Mouse (Mus musculus): Measurements from ENCODE around the gene Piezo1. TPM values are rescaled to one million over a fixed set of nuclear protein-coding genes. Genes with fewer than 3 reads are reported as not detected.
A peak's percentile ranks its signal among the peaks of the same experiment; 100 is the strongest.

The Piezo1 gene
- polyA plus RNA-seq, 1 experiment, result 96.7 TPM

DNA sequence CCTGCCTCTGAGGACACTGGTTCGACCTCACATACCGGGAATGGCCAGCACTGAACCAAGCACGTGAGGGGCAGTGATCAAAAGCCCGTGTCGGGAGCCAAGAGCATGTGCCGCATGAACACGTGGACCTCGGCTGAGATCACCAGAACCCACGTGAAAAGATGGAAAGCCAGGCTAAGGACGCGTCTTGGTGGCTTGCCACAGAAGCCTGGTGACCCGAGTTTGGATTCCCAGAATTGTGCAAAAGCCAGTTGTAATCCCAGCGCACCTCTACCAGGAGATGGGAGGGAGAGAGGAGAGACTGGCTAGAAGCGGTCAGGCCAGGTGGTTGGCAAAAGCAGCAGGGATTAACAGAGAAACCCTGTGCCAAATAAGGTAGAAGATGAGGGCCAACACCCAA, 35.4 kb downstream of the Piezo1 start:
- no peak for DNase-seq (ENCODE audit: low read depth in 1 of 2, low spot score in 2 of 2)
- no peak for TF ChIP-seq POLR2A (IDR thresholded peaks at IDR 0.05; ENCODE audit: low read depth, low read length)
- no peak for TF ChIP-seq CTCF (IDR thresholded peaks at IDR 0.05; ENCODE audit: extremely low read depth, insufficient read depth, insufficient read length, insufficient replicate concordance)
- Histone ChIP-seq H3K36me3 (ENCODE audit: control insufficient read depth, insufficient read depth, low read length) (no peaks in the 10 kb centered on the region), H3K4me1 (ENCODE audit: control insufficient read depth, insufficient read depth, insufficient read length) (no peaks in the 10 kb centered on the region), H3K27me3 (ENCODE audit: control insufficient read depth, insufficient read depth, low read length) (no peaks in the 10 kb centered on the region), H3K4me3 (ENCODE audit: extremely low read depth, insufficient read depth, insufficient read length) (no peak overlapping the region), H3K27ac (ENCODE audit: insufficient read depth, low read length) (no peak overlapping the region)
- 95% methylated on average over 14 of the region's 14 CpGs for WGBS

DNA sequence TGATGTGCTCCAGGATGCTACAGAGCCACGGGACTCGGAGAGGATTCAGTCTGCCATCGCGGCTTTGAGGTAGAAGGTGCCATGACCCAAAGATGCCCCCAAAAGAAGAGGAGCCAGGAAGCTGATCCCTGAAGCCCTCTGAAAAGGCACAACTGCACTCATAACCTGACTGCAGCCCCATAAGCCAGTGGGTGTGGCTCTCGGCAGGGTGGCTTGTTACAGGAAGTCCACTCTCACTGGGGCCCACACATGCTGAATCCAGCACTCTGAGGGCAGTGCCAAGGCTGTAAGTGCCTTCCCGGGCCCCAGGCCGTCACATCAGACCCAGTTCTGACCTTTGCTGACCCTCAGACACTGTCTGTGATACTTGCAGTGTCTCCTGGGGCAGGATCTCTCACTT, 38.7 kb downstream of the Piezo1 start:
- Histone ChIP-seq H3K4me3 (ENCODE audit: extremely low read depth, insufficient read depth, insufficient read length) (no peak overlapping the region), H3K27ac (ENCODE audit: insufficient read depth, low read length) (no peak overlapping the region), H3K36me3 (ENCODE audit: control insufficient read depth, insufficient read depth, low read length) (no peaks in the 10 kb centered on the region), H3K27me3 (ENCODE audit: control insufficient read depth, insufficient read depth, low read length) (no peaks in the 10 kb centered on the region), H3K4me1 (ENCODE audit: control insufficient read depth, insufficient read depth, insufficient read length) (no peaks in the 10 kb centered on the region)
- 80% methylated on average over 7 of the region's 7 CpGs for WGBS
- no peak for DNase-seq (ENCODE audit: low read depth in 1 of 2, low spot score in 2 of 2)
- TF ChIP-seq POLR2A (IDR thresholded peaks at IDR 0.05; ENCODE audit: low read depth, low read length) (no peak), CTCF (IDR thresholded peaks at IDR 0.05; ENCODE audit: extremely low read depth, insufficient read depth, insufficient read length, insufficient replicate concordance) (no peak)

- Histone ChIP-seq H3K4me3 (ENCODE audit: extremely low read depth, insufficient read depth, insufficient read length) (no peak overlapping the region), H3K36me3 (ENCODE audit: control insufficient read depth, insufficient read depth, low read length) (0 out of 2 replicates have a peak, but pooled peaks cover 2% of the 10 kb centered on the region), H3K4me1 (ENCODE audit: control insufficient read depth, insufficient read depth, insufficient read length) (no peaks in the 10 kb centered on the region), H3K27me3 (ENCODE audit: control insufficient read depth, insufficient read depth, low read length) (no peaks in the 10 kb centered on the region), H3K27ac (ENCODE audit: insufficient read depth, low read length) (no peak overlapping the region)
- TF ChIP-seq POLR2A (IDR thresholded peaks at IDR 0.05; ENCODE audit: low read depth, low read length), result no peak
- TF ChIP-seq CTCF (IDR thresholded peaks at IDR 0.05; ENCODE audit: extremely low read depth, insufficient read depth, insufficient read length, insufficient replicate concordance), result no peak
- DNase-seq (ENCODE audit: low read depth in 1 of 2, low spot score in 2 of 2), result no peak
- 97% methylated on average over 16 of the region's 16 CpGs for WGBS
Measured at GRCm38 (mm10) chr8:122511552-122511951, 39.6 kb downstream of the Piezo1 start.

- no peaks in the 10 kb centered on the region for H3K27me3 ChIP-seq (ENCODE audit: control insufficient read depth, insufficient read depth, low read length)
- H3K36me3 ChIP-seq (ENCODE audit: control insufficient read depth, insufficient read depth, low read length), result peaks cover 27% of the 10 kb centered on the region
- H3K4me3 ChIP-seq (ENCODE audit: extremely low read depth, insufficient read depth, insufficient read length), result no peak overlapping the region
- H3K4me1 ChIP-seq (ENCODE audit: control insufficient read depth, insufficient read depth, insufficient read length), result no peaks in the 10 kb centered on the region
- 36% methylated on average over 10 of the region's 10 CpGs for WGBS
- DNase-seq (ENCODE audit: low read depth in 1 of 2, low spot score in 2 of 2), result peak; percentile 60 to 73
- no peak overlapping the region for H3K27ac ChIP-seq (ENCODE audit: insufficient read depth, low read length)
- peak; percentile 90; the same call in 1 of the 2 replicates for TF ChIP-seq CTCF (IDR thresholded peaks at IDR 0.05; ENCODE audit: extremely low read depth, insufficient read depth, insufficient read length, insufficient replicate concordance)
- TF ChIP-seq POLR2A (IDR thresholded peaks at IDR 0.05; ENCODE audit: low read depth, low read length), result no peak
Measured at GRCm38 (mm10) chr8:122500856-122501255, 50.3 kb downstream of the Piezo1 start.

DNA sequence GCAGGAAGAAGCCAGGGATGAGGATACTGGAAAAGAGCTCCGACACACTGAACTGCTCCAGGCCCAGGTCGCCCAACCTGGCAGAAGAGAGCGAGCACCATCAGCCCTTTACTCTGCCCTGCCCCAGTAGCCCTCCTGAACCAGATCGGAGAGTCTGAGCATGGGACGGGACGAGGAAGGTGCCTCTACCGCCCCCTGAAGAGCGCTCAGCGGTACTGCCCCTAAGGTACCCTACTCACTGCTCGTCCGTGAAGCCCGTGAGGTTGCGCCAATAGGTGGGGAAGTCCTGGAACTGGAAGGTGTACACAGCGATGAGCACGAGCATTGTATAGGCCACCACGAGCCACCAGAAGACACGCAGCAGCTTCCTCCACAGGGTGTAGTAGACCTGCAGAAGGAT, 53.2 kb downstream of the Piezo1 start:
- Histone ChIP-seq H3K27me3 (ENCODE audit: control insufficient read depth, insufficient read depth, low read length) (no peaks in the 10 kb centered on the region), H3K4me3 (ENCODE audit: extremely low read depth, insufficient read depth, insufficient read length) (no peak overlapping the region), H3K4me1 (ENCODE audit: control insufficient read depth, insufficient read depth, insufficient read length) (no peaks in the 10 kb centered on the region), H3K36me3 (ENCODE audit: control insufficient read depth, insufficient read depth, low read length) (peaks cover 36% of the 10 kb centered on the region), H3K27ac (ENCODE audit: insufficient read depth, low read length) (no peak overlapping the region)
- WGBS, result 74% methylated on average over 17 of the region's 17 CpGs
- TF ChIP-seq POLR2A (IDR thresholded peaks at IDR 0.05; ENCODE audit: low read depth, low read length), result no peak
- peak; percentile 39; the same call in 1 of the 2 replicates for TF ChIP-seq CTCF (IDR thresholded peaks at IDR 0.05; ENCODE audit: extremely low read depth, insufficient read depth, insufficient read length, insufficient replicate concordance)
- no peak for DNase-seq (ENCODE audit: low read depth in 1 of 2, low spot score in 2 of 2)

GRCm38 (mm10) chr8:122497016-122497734, 54.0 kb downstream of the Piezo1 start:
- Histone ChIP-seq H3K27ac (ENCODE audit: insufficient read depth, low read length) (no peak overlapping the region), H3K4me3 (ENCODE audit: extremely low read depth, insufficient read depth, insufficient read length) (no peak overlapping the region), H3K27me3 (ENCODE audit: control insufficient read depth, insufficient read depth, low read length) (no peaks in the 10 kb centered on the region), H3K4me1 (ENCODE audit: control insufficient read depth, insufficient read depth, insufficient read length) (no peaks in the 10 kb centered on the region), H3K36me3 (ENCODE audit: control insufficient read depth, insufficient read depth, low read length) (peaks cover 39% of the 10 kb centered on the region)
- TF ChIP-seq POLR2A (IDR thresholded peaks at IDR 0.05; ENCODE audit: low read depth, low read length) (no peak), CTCF (IDR thresholded peaks at IDR 0.05; ENCODE audit: extremely low read depth, insufficient read depth, insufficient read length, insufficient replicate concordance) (no peak)
- WGBS, result 87% methylated on average over 12 of the region's 12 CpGs
- no peak for DNase-seq (ENCODE audit: low read depth in 1 of 2, low spot score in 2 of 2)

DNA sequence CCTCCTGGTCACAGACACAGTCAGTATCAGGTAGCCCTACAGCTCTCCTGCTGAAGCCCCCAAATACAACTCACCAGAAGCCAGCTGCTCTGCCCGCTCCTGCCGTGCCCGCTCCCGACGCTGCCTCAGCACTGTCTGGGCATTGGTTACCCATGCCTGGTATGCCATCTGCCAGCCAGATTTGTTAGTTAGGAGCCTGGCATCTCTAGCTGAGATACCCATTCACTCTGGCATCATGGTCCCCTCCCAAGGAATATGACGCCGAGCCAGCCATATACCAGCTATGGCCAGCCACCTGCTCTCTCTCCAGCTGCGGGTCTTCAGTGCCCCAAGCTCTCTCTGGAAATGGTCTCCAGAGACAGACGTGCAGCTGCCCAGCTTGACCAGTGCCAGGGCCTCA, 62.7 kb downstream of the Piezo1 start:
- no peak overlapping the region for H3K27ac ChIP-seq (ENCODE audit: insufficient read depth, low read length)
- peaks cover 70% of the 10 kb centered on the region for H3K36me3 ChIP-seq (ENCODE audit: control insufficient read depth, insufficient read depth, low read length)
- H3K4me3 ChIP-seq (ENCODE audit: extremely low read depth, insufficient read depth, insufficient read length), result no peak overlapping the region
- WGBS, result 96% methylated on average over 9 of the region's 9 CpGs
- DNase-seq (ENCODE audit: low read depth in 1 of 2, low spot score in 2 of 2), result no peak
- TF ChIP-seq CTCF (IDR thresholded peaks at IDR 0.05; ENCODE audit: extremely low read depth, insufficient read depth, insufficient read length, insufficient replicate concordance), result no peak
- H3K4me1 ChIP-seq (ENCODE audit: control insufficient read depth, insufficient read depth, insufficient read length), result no peaks in the 10 kb centered on the region
- H3K27me3 ChIP-seq (ENCODE audit: control insufficient read depth, insufficient read depth, low read length), result no peaks in the 10 kb centered on the region

Measured in spleen, adult 2 months (tissue).